Mouse (Mus musculus) telencephalon, adult 2 months (tissue): ENCODE data around the gene Gm973.

Experiments
- DNase-seq: peaks from one replicate; pipeline ENCODE4 v3.0.0-alpha.2; 2011; ENCODE audit warnings: low read depth, low spot score

Gm973 gene

DNA sequence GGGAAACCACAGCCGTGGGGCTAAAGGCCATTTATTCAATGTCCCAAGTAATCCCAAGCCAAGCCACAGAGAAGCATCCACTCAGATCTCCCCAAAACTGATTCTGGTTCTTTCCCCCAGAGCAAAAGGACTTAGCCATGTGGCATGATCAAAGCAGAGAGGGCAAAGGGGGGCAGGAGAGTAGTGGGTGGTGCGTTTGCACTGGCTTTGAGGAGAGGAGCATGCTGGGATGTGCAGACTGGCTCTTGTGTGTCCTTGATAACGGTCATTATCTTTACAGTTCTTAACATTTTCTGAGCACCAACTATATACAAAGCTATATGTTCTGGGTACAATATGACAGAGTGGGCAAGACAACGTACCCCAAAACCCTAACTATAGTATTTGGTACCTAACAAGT is 23.6 kb upstream of the Gm973 start:
- no peak for DNase-seq

DNA sequence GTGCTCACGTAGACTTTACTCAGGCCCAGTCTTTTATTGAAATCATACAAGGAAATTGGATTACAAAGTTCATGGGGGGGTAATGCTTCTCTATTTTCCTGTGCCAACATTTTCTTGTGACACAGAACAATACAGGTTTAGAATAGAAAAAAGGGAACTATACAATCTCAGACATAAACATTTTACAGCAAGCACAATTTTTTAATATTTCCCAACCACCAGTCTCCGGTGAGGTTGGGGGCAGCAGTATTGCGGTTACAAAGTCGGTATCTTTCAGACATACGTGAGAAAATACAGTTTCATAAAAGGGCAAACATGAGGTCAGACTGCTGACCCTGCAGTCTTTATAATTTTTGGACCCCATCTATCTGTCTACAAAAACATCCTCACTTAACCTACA is 20.1 kb upstream of the Gm973 start:
- no peak for DNase-seq

DNA sequence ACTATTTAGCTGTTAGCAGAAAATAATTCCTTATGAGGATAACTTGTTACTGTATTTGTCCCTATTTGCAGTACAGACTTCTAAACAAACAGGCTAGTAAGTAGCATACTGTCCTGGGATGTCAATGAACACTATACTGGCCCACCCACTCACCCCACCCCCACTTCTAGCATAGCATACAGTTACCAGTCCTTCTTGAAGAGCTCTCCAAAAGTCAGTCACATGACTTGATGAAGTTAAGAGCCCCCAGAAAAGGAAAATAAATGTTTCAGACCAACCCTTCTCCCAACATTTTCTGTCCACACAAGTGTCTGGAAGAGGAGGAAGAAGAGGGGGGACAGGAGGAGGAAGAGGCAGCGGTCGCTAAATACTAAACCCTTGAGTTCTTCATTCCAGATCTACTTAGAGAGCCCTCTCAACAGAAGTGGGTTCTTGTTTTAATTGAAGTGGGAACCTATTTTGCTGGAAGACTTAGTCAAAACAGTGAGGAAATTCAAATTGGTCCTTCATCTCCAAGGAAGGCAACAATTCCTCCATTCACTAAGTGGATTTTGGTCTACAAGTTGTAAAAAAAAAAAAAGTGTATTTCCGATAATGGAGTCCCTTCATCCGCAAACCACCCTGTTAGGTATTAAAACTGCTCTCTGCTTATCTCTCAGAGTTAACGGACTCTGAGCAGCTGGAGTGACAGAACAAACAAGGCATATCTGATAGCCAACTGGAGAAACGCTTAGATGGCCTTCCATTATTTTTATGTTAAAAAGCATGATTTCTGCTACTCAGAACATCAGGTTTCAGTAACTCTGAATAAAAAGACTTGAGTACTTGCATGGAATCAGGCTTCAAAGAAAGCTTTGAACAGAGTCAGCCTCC is 18.1 kb upstream of the Gm973 start:
- DNase-seq: no peak

DNA sequence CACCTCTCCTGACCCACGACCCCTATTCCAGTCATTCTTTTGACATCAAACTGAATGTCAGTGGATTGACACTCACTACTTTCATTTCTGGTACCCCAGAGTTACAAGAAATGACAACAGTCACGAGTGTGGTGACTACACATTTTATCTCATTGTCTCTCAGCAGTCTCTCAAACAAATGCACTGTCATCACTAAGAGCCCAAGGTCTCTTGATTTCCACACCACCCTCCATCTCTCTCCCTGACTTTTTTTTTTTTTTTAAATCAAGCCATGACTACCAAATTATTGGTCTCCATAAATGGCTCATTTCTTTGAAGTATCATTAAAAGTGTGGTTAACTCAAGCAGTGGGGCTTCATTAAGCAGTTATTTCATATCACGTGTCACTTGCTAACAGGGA is 16.7 kb upstream of the Gm973 start:
- no peak for DNase-seq

DNA sequence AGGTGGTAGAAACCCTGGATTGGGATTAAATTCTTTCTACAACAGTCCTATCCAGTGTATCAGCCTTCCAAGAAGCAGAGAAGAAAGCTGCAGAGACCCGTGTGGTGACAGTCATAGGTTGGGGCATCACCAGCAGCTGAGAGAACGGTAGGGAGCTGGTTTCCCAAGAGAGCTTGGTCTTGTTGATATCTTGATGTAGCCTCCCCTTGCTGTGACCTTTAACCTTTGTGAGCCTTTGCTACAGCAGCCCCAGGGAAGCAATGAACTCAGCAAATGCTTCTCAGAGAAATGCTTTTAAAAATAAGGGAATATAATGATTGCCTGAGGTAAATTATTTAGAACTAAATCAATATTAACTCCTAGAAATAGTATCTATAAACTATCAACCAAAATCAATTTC is 13.7 kb upstream of the Gm973 start:
- DNase-seq: no peak

DNA sequence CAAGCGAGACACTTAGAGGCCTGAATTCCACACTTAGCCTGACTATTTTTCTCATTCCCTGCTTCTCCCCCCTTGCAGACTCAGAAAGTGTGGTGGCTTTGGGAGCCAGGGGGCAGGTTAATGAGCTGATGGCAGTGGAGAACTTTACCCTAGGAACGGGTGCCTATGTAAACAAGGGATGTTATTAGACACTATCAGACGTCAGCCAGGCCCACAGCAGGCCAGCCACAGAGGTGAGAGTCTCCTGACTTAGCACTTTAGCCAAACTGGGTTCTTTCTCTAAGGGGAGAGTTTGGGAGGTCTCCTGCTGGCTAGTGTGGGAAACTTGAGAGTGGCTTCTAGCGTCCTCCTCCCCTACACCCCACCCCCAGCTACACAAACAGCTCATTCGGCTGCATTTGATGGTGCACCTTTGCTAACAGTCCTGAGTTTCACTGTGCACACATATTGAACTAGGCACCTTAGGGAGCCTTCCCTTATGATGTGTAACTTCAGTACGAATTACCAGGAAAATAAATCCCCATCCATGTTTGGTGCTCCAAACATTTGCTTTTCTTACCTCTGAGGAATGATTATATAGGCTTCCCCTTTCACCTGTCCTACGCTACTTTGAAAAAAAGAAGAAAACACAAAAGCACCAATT is 12.3 kb upstream of the Gm973 start:
- no peak for DNase-seq

DNA sequence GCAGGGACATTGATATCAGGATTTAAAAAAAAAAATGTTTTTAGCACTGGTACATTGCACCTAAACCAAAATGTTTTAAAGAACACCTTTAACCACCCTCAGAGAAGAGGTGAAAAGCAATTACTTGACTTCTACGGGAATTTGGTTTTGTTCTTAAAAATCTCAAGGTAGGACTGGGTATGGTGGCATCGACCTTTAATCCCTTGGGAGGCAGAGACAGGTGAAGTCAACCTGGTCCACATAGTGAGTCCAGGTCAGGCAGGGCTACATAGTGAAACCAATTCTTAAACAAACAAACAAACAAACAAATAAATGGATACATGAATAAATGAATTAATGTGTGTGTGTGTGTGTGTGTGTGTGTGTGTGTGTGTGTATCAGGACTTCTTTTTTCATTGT is 11.8 kb upstream of the Gm973 start:
- DNase-seq: no peak

DNA sequence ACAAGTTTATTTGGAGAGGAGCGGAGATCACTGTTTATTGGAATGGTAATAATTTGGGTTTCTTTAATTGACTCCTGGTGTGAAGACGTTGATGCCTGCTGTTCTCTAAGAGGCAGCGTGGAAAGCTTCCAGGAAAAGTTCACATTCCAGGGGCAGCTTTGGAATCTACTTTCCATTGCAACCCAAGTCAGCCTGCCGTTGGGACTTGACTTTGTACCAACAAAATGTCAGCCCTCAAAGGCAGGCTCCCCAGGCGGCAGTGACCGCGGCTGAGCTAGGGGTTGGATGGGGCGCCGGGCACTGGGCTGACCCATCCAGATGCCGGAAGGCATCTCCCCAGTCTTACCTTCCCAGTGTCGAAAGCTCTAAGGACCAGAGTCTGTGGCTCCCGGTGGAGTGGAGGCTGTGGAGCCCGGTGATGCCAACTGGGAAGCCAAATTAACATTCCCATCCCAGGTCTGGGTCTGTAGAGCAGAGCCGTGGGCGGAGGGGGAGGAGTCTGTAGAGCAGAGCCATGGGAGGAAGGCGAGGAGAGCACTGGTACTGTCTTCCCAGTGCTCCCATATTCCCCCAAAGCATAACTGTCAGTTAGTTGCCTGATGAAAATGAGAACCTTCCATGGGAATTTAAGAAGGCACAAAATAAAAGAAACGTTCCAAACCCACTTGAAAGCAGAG is 7.5 kb upstream of the Gm973 start:
- no peak for DNase-seq

DNA sequence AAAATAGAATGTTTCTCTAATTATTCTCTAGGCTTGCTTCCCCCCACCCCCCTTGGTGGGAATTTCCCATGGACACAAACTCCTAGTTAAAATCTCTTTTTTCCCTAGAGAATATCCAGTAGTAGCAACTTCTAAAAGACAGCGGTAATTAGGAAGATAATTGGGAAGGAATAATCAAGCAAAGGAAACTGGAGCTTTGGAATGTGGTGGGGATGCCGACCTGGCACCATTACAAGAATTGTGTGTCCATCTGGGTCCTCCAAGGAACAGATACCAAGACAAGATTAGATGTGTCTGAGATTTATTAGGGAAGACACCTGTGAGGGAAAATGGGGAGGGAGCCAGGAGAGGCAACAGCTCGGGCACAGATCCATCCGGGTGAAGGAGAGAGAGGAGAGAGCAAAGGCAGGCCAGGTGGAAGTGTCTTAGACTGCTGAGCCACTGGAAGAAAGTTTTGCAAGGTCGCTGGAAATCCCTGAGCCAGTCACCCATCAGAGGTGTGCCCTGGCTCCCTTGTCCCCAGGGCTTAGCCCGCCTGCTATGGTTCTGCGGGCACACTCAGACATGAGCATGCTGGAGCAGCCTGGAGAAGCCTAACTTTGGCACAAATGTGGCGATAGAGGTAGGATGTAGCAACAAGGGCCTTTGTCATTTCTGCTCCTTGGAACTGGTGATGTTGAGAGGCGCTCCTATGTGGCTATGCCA is 4.3 kb upstream of the Gm973 start:
- DNase-seq: no peak

DNA sequence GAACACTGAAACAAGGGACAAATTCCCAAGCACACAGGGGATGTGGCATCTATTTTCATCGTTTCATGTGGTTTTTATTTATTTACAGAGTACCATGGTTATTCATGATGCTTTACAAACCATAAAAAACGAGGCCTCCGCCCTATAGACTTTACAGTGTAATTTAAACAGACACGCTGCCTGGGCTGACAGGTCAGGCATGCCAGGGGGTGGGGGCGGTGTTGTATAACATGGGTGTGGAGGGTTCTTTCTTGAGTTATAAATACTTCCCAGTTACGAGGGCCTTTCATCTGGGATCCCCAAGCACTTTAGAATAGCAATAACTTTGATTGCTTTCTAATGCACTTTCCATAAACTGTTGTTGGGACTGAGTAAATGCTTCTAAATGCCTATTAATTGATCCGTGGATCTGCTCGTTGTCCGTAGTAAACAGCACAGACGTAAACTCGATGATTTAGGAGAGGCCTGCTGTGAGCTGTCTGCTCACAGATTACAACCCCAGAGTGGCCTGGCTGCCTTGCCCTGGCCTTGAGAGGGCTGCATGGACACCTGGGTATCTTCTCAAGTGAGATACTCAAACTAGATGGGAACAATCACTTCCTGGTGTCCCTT is 4.3 kb downstream of the Gm973 start:
- DNase-seq: no peak

DNA sequence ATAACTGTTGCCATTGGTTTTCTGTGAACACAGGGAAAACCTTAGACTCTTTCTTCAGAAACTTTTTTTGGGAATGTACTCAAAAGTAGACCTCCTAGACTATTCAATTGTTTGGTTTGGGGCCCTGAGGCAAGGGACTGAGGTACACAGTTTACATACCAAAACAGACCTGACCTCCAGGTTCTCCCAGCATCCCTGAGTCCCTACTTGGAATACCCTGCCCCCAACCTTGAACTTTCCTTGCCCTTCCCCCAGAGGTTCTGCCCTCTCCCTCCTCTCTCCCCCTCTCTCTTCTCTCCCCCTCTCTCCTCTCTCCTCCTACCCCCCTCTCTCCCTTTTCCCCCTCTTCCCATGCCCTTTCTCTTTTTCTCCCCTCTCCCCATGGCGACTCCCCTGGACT is 6.4 kb downstream of the Gm973 start:
- no peak for DNase-seq

DNA sequence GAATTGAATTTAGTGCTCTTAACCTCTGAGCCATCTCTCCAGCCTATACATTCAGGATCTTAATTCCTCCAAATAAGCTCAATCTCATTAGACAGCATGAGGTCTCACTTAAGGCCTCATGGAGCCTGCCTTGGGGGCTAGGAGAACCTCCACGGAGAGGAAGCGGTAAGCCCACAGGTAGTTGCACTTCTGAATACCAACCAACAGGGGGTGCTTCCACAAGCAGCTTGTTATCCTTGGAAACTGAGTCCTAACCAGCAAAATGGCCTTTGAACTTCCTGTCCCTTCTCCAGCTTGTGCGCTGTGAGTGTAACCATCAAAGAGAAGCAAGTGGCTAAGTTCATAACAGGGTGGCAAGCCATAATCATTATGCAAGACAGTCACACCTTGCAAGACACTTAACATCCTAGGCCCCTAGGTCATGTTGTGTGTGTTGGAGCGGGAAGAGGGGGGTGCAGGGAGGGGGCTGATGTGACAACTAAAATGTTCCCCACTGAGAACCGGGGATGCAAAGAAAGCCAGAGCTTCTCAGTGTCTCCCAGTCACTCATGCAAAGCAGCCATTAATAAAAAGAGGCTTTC is 7.4 kb downstream of the Gm973 start:
- DNase-seq: no peak

DNA sequence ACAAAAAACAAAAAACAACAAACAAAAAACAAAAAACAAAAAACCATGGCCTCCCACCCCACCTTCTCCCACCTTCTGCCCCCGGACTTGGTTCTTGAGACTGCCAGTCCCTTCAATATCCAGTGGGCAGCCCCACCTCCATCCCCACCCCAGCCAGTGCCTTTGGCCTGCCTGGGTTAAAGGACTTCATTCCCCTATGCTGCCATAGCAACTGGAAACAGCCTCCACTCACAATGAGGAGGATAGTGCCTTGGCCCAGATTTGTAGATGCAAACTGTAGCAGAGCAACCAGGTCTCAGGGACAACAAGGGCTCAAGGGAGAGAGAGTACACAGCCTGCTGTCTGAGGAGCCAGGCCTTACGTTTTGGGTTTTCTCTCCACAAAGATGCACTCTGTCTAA is 8.0 kb downstream of the Gm973 start:
- DNase-seq: no peak

DNA sequence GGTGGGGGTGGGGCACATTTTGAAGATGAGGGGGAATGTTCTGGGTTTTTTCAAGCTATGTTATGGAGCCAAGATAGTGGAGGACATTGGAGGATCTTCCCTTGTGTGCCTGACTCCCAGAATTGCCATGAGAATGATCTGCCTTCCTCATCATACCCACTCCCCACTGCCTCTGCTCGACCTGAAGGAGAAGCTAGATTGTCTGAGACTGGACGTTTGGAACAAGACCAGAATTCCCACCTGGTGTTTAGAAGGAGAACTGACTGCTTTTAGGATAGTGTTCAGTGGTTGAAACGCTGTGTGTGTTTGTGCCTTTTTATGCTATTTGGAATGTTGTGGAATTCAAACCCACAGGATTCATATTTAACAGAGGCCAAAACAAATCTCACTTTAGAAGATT is 8.7 kb downstream of the Gm973 start:
- DNase-seq: no peak

DNA sequence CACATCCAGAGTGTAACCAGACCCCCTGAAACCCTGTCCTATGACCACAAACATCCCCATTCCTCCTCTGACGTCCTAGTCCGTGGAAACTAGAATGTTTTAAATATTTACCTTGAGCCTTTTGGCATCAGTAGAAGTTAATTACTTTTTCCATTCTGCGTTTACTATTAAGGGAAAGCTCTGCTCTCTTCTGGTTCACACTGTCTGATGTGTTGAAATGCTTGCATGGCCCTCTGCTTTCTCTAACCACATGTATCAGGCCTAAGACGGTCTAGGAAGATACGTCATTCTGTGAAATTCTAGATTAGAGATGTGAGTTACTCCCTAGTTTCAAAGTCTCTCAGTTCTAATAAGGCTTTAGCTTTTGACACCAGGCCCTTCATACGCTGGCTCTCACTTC is 11.2 kb downstream of the Gm973 start:
- DNase-seq: no peak

DNA sequence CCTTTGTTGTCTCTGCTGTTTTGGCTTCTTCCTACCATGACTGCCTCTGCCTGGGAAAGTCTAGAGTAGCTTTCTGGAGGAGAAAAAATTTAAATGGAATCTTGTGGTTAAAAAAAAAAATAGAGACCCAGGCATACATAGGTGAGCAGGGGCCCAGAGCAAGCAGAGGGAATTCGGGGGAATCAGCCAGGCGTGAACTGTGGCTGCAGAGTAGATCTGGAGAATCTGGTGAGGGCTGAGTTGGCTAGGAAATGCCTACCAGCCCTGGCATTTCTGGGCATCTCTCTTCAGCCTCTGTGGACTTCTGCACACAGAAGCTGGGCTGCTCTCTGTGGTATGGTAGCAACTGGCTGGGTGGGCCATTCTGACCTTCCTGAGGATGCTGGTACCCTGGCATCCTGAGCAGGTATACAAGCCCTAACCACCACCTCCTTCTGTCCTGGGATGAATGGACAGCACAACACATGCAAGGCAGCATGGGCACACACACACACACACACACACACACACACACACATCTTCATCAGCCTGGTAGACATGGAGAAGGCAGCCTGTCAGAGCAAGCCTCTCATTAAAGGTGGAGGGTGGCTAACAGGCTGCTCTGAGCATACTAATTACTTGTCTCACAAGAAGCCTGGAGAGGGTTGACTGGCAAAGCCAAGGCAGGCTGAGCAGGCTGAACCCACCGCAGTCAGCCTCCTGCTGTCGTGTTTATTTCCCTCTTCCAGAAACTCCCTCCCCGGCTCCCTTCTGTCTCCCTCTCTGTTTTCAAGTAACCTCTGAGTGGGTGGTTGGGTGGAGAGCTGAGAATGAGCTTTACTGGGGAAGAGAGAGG is 19.1 kb downstream of the Gm973 start:
- DNase-seq: peak; percentile 71

DNA sequence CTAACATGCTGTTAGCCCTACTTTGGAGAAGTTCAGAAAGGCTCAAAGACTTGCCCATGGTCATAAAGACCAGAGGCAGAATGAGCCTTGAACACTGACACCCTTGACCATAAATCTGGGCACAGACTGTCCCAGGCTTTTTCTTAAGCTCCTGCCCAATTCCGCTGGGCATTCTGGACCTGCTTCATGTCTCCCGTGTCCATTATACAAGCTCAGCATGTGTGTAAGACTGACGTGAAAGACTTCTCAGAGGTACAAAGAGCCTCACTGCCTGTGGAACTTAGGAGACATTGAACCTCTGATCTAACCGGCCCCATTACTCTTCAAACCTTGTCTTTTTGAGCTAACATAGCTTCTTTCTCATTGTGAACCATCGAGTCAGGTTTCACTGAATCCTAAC is 22.3 kb downstream of the Gm973 start:
- no peak for DNase-seq

DNA sequence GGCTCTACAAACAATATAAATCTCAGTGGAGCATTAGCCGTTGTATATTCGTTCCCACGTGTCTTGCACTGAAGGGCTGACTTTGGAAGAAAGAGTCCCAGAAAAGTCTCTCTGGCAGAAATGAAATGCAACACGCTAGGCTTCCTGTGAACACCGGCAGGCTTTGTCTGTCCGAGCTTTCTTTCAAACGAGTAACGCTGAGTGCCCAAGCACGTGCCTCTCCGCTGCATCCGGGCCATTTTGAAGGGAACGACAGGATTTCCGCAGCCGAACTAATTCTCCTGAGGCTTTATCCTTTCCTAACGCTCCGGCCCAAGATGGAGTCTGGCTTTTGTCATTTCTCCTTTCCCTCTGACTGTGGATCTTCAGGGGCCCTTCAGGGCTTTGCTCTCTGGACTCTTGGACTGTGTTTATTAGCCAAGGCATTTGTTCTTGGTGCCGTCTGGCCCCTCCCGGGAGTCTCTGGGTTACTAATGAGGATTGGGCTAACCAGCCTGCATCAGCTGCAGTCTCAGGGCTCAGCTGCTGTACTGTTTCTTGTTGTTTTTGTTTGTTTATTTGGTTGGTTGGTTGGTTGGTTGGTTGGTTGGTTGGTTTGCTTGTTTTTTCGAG is 24.6 kb downstream of the Gm973 start:
- DNase-seq: no peak

DNA sequence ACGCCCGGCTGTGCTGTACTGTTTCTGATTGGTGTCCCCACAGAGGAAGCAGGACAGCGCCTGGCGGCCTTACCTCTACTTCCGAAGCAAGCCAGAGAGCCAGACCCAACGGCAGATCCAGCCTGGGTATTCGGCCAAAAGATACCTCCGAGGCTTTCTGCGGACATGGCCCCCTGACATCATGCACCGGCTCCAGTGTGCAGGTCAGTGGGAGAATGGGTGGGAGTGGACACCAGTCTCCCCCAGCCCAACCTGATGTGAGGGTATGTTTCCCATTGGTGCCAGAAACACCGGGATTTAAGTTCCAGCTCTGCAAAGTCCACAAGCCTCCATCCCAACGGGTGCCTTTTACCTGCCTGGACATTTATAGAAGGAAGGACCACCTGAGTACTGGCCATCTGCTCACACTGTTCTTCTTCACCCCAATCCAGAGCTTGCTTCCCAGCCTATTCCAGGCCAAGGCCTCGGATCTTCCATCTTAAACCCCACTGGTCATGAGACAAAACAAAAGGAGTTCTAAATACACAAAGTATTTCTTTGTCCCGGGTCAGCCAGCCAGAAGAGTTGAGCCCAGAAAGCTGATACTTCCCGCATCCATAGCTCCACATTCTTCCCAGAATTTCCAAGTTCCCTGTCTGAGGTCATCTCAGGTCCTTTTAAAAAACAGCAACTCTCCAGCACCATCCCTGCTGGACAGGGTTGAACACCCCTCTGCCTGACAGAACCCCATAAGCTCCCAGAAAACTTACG is 25.4 kb downstream of the Gm973 start:
- no peak for DNase-seq
